Mouse (Mus musculus) thymus, postnatal 10 days (tissue): Measurements from ENCODE around the gene Mtus2.

Experiments used
- DNase-seq, 2 experiments: peaks; one replicate each; pipeline ENCODE4 v3.0.0; 2021; ENCODE audit warnings: low spot score in 2 of 2

Mtus2 gene

DNA sequence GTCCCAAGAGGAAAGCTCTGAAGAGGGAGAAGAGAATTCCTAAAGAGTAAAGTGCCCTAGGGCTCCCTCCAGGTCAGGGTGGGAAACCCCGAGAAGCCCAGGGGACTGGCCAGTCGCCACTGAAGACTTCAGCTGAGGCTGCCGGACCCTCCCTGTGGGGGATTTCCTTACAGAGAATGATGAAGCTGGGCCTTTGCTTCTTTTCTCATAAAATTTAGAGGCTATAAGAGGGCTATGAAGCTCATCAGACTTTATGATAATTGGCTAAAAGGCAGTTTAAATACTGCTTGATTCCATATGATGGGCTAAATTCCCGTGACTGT lies 224.1 kb downstream of the Mtus2 start:
- no peak for DNase-seq

DNA sequence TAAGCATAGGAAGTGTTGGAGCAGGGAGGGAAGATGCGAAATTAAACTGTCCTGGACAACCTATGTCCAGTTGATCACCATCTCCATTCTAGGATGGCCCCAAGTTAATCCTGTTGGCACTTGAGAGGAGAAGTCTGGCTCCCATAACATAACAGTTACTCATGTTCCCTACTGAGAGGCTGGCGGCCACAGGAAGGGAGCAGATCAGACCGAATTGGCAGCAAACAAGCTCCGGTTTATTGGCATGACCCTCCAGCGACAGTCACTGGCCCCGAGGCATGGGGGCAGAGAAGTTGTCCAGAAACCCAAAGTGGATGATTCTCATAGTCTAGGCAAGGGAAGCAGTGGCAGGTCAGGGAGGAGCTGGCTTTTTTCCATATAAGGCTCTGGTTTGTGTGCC lies 224.8 kb downstream of the Mtus2 start:
- DNase-seq, result no peak

DNA sequence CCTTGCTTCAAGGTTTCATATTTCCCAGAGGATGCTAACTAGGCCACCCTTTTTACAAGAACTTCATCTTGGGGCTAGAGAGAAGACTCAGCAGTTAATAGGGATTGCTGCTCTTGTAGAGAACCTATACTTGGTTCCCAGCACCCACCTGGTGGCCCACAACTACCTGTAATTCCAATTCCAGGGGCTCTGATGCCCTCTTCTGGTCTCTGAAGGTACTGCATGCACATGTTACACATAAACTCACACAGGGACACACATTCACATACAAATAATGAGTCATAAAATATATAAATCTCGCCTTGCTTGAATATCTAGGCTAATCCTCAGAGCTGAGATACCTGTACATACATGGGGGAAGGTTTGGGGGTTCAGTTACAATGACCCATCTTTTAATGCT lies 228.8 kb downstream of the Mtus2 start:
- no peak for DNase-seq

DNA sequence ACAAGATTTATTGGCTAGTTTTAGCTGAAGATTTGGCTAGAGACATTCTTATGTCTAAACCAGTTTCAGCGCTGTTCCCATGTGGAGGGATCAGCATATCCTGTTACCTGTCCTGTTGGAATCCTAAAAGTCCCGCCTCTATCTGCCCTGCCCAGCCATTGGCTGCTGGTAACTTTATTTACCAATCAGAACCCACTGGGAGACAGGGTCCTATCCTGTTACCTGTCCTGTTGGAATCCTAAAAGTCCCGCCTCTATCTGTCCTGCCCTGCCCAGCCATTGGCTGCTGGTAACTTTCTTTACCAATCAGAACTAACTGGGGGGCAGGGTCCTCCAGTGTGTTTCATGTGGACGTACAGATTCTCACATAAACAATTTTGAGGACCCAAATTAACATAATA lies 234.3 kb downstream of the Mtus2 start:
- DNase-seq, result no peak

DNA sequence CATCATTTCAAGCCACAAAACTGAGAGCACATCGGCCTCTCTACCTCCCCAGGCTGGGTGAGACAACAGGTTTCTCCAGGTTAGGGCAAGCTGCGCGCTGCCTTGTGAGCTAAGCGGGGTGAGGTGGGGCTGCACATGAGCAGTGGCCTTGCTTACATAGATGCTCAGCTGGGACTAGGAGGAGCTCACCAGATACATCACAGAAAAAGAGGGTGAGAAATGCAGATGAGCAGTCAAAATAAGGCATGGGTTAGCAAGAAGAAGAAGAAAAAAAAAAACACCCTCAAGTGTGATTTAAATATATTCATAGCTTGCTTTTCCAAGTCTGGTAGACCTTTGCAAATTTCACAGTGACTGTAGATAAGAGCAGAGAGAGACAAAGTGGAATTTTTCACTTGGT lies 254.7 kb downstream of the Mtus2 start:
- DNase-seq, result no peak

DNA sequence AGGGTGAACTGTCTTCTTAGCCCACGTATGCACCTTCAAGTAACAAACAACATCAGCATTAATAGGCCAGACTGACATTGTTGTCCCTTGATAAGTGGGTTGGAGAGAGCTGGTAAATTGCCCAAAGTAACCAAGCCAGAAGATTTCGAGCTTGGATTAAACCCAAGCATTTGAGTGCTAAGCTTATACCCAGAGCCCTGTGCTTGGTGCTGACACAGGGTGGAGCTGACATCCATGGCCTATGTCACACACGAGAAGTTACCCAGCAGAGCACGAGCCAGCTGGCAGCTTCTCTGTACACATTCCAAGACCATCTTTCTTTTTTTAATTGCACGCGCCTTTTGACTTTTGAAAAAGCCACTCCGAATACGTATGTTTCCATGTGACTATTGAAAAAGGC lies 259.7 kb downstream of the Mtus2 start:
- DNase-seq, result no peak

DNA sequence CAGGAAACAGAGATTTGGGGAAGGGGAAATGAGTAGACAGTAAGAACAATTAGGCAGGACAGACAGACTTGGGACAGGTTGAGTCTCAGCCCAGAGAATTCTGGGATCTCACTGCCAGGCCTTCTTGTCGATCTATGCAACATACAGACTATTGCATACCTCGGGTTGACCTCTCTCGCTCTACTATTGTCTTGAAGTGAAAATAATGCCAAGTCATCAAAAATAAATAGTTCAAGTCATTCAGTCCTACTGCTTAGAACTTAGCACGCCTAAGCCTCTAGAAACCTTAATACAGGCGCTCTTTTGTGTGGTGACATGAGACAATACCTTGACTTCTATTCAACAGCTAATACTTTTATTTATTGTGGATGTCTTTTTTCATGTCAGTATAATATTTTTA lies 265.8 kb downstream of the Mtus2 start:
- no peak for DNase-seq

DNA sequence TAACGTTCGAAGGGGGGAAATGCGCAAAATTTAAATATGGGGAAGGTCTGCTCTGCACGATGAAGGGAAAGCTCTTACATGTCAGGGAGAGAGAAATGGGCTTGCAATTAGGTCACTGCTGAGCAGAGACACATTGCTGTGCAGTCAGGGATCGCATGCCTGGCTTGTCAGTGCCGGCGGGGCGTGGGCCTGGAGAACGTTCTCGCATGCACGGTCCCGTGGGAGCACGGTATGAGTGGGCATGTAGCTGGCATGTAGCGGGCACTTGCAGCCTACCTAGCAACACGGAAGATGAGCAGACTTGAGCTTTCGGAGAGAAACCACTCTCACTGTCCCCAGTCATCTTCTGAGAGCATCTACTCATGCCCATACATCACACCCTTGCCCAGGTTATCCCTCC lies 266.9 kb downstream of the Mtus2 start:
- DNase-seq, result no peak

DNA sequence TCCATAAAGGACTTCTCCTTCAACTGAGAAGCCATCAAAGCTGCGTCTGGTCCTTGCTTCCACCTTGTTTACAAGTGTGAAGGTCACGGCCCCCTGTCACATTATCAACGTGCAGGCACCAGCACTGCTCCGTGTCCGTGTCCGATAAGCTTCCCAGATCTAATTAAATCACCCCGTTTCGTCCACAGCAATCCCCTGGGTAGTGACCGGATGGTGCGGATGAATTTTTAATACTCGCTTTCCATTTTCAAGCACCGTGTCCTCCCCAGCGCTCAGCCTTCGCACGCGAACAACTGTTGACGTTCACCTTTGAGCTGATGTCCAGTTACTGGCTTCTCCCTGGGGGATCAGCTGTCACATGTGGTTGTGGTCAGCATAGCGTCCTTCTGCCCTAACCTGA lies 276.6 kb downstream of the Mtus2 start:
- DNase-seq, result no peak

DNA sequence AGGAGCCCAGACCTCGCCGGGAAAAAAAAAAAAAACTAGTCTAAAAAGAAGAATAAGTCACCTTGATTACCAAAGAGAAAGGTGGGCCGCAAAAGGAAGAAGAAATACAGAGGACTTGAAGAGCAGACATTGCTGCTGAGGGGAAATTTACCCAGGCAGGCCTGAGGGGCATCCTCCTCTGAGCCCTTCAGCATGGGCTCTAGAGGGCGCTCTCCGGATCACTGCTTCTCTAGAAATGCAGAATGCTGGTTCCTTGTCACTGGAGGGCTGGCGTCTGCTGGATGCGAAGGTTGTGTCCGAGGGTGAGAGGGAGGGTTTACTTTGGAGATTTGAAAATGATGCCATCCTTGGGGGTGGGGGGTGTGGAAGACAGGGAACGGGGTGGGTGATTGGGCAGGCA lies 279.5 kb downstream of the Mtus2 start:
- DNase-seq, result no peak

DNA sequence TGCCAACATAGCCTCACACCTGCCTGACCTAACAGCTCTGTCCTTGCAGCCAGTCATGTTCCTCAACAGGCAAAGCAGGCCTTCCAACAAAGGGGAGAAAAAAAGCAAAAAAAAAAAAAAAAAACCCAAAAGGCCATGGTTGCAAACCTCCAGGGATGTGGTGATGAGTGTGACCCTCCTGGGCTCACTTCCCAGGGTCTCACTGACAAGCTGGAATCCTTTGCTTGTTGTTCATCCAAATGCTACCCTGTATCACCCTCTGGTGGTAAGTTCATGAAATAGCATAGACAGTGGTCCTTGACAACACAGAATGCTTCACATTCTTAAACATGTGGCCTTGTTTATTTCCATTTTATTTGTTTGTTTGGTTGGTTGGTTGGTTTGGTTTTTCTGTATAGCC lies 281.9 kb downstream of the Mtus2 start:
- DNase-seq, result no peak

DNA sequence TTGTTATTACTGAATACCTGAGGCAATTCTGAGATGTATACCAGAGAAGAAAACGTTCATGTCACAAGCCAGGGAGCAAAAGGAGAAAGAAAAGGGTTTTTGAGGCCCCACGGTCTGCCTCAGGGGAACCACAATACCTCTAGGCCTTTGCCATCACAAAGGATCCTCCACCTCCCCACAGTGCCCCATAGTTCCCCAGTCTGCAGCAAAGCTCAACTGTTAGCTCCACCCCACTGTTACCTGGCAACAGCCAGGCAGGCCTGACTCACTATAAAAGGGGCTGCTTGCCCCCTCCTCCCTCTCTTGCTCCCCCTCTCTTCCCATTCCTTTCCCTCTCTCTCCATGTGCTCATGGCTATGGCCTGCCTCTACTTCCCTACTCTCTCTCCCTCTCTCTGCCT lies 282.6 kb downstream of the Mtus2 start:
- no peak for DNase-seq

DNA sequence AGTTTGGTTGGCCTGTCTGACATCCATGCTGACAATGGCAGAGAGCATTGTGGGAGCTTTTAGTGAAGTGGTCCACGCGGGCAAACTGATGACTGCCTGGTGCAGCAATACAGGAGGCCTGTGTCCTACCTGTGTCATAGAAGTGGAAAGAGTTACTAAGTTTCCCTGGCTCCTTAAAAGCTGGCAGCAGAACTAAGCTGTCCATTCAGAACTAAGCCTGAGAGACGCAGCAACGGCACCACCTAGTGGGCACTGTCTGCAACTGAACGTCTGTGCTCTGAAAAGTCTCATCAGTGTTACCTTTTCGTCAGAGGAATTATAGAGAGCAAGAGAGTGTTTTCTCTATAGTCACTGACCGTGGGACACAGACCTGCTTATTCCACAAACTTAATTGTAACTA lies 284.8 kb downstream of the Mtus2 start:
- DNase-seq, result peak in 1 of 2 experiments; percentile 33

DNA sequence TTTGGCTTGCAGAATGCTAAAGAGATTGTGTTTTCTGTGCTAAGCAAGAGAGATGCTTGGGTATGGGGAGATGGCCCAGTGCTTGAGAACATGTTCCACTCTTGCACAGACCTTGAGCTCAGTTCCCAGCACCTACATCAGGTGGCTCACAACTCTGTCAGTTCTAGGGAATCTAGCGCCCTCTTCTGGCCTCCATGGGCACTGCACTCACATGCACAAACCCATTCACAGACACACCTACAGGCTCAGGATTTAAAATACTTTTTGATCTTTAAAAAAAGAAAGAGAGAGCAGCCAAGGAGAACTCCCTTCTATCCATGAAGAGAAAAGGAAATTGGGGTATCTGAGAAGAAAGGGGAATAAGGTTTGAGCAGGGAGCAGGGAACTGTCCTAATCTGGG lies 287.4 kb downstream of the Mtus2 start:
- no peak for DNase-seq

DNA sequence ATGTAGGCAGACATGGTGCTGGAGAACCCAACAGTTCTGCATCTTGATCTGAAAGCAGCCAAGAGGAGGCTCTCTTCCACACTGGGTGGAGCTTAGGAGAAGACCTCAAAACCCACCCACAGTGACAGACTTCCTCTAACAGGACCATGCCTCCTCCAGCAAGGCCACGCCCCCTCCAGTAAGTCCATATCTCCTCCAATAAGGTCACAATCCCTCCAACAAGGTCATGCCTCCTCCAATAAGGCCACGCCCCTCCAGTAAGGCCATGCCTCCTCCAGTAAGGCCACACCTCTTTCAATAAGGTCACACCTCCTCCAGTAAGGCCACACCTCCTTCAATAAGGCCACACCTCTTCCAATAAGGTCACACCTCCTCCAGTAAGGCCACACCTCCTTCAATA lies 288.3 kb downstream of the Mtus2 start:
- no peak for DNase-seq

DNA sequence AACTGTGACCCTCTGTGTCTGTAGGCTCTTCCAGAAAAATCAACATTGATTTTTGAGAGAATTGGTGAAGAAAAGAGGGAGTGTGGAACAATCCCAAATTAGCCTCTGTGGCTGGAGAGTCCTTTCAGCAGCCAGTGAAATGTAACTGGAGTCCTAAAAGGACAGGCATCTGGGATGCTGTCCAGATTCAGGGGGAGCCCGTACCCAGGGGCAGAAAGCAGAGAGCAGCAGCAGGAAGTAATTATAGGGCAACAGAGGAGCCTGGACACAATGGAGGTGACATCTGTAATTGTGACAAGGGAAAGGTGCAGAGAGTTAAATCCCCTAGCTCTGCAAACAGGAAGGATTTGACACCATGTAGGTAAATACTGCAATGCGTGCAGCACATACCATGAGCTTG lies 291.1 kb downstream of the Mtus2 start:
- DNase-seq, result no peak

DNA sequence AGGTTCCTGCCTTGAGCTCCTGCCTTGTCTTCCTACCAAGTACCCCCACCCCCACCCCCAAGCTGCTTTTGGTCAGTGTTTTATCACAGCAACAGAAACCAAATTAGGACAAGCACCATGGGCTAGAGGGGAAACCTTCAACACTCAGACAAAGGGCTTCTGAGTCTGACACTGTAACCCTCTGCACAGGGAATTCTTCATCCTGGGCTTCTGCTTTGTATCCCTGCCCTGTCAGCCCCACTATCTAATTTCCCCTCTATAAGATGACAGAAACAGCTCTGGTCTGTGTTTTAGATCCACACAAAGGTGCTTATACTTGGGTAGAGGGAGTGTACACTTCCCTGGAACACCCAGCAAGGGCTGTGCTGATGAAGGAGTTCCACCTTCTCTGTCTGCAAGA lies 294.7 kb downstream of the Mtus2 start:
- DNase-seq, result no peak

DNA sequence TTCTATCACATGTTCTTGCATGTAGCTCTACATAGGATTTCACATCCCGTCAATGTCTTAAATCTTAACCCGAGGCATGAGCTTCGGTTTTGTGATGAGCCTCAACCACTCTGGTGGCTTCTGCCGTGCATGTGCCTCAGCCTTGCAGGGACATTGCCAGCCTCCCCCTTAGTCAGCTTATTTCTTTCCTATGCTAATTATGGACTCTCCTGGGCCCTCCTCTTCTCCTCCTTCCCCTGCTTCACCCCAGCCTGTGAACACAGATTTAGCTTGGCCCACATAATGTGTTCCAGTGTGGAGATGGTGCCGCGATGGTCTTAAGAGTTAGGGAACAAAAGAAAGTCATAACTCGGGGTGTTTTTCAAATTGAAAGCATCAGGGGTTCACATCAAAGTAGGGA lies 304.9 kb downstream of the Mtus2 start:
- no peak for DNase-seq

DNA sequence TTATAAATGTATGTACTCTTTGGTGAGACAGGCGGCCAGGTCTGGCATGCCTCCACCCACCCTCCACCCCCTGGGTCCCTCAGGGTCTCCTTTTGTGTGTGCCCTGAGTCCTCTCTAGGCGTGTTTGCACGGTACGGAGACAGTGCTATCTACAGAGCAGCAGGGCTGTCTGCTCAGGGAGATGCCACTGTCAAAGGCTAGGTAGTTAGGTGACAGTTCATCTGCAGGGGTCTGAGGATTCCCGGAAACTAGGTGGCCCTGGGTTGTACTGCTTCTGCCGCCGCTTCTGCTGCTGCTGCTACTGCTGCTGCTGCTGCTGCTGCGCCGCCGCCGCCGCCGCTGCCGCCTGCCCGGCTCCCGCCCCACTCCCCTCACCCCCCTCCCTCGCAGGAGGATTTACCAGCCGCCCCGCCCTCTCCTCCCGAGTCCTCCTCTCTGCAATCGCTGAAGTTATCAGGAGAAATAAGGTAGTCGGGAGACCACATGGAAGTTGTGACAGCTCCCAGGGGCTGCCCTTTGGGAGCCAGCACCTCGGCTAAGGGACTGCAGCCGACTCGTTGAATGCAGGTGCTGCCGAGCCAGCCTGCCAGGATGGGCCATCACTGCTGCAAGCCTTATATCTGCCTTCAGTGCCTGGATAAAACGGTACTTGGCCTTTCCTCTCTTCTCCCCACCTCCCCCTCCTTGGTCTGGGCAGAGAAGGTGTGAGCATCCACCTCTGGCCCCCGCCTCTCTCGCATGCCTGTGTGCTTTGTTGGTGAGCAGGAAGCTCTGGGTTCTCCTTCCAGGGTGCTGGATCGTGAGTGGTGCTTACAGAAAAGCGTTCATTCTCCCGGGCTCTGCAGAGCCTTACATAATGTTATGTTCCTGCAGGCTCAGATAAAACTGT lies 307.9 kb downstream of the Mtus2 start:
- peak; percentile 4 to 8 for DNase-seq

DNA sequence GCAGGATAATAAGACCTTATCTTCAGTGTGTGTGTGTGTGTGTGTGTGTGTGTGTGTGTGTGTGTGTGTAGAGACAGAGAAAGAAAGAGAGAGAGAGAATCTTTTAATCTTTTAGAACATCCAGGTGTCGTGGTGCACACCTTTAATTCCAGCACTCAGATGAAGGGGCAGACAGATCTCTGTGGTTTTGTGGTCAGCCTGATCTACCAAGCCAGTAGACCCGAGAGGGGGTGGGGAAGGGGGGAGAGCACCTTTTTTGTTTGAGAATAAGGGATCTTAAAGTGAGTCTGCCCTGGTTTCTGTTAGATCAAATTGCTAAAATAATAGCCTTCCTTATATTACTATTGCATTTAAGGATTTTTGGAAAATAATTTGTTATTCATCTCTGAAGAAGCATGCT lies 309.7 kb downstream of the Mtus2 start:
- peak; percentile 57 to 67 for DNase-seq

DNA sequence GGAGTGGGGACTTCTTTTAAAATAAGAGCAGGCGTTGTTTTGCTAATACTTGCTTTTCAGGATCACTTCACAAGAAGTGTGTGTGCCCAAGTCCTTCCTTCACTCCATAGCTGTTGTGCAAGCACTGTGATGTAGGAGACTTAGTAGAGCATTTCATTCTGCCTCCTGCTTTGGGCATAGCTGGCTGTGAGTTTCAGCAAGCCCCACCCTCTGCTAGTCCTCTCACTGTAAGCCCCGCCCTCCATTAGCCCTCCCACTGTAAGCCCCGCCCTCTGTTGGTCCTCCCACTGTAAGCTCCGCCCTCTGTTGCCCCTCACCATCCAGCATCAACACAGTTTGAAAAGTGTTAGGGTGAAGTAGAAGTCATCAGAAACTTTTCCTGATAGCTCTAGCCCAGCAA lies 310.3 kb downstream of the Mtus2 start:
- DNase-seq, result peak in 1 of 2 experiments; percentile 6

DNA sequence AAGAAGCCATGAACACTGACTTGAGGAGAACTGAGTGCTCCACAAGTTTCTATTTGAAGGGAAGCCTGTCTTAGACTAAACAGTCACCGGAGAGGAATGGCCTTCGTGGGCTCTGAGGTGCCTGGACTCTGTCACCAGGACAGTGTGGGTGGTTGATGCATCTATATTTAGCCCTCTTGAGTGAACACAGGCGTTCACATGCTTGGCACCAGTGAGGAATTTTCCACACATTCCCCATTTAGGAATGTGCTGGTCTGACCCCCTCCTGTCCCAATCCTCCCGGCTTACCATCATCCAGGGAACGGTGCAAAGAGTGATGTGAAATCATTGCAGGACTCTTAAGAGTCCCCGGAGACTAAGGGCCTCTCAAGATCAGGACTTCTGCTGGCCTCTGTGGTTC lies 314.9 kb downstream of the Mtus2 start:
- DNase-seq, result no peak

DNA sequence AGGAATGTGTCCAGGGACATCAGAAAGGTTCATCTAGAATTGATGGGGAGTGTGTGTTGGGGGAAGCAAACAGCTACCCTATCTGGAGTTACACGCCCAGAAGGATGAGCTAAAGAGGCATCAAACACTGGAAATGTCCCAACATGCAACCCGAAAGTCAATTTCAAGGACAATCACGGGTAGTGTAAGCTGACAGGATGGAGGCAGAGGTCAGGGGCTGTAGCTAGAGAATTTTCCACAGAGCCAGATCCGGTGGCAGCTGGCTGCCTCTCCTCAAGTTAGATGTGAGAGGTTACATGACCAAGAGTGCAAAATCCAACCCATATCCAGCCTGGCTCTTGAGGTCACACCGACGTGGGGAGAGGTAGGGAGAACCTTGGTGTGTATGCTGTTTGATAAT lies 315.7 kb downstream of the Mtus2 start:
- DNase-seq, result no peak

DNA sequence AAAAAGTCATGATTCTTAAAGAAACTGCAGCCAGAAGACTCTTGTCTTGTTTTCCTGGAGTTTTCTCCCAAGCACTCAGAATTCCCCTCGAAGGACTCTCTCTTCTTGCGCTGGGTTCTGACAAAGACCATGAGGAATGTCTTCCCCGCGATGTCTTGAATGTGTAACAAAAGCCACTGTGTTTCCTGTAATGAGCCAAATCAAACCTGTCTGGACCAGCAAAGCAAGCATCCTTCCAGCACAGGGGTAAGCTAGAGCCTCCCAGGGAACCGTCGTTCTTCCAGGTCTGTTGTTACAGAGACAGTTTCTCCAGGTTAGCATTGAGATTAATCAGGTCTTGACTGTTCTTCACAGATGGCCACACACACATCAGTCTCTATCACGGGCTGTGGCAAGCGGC lies 321.1 kb downstream of the Mtus2 start:
- no peak for DNase-seq
